ENCODE assay signal across 7 mouse cellular contexts in the genomic region with DNA sequence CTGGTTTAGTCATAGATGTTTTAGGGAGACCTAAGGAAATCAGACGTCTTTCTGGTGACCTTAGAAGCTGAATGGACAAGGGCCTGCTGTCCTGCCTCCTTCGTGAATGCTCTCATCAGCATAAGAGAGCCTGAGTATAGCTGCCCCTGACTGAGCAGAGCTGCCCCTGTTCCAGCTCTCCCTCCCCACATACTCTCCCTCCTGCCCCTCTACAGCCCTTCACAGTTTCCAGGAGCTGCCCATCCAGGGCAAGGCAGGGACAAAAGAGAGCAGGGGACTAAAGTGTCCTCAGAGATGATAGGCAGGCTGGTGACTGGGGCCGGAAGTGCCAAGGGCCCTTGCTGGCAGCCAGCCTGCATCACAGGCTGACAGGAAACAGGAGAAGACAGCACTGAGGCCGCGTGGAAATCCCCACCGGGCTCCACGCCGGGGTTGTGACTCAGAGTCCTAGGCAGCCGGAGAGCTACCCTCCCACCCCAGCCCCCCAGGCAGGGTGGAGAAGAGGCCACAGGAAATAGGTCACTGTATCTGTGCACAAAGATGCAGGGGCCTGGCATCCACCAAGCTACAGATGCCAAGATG. TPM values are rescaled to one million over a fixed set of nuclear protein-coding genes. Genes with fewer than 3 reads are reported as not detected.
DNase-seq lines count a peak whose midpoint lies in the region; ATAC-seq lines count a peak whose summit lies in the region.

No protein-coding gene starts in this region.

- no peak for ATAC-seq in embryonic facial prominence, embryonic 12.5 days (ENCODE audit: insufficient number of reproducible peaks, insufficient read depth, low FRiP score, low TSS enrichment)
- peak; percentile 62 for ATAC-seq in heart, embryonic 14.5 days (ENCODE audit: insufficient number of reproducible peaks, insufficient read depth, low FRiP score, low read depth)
- ATAC-seq in megakaryocyte progenitor cell, adult 5-6 weeks (replicated peaks; ENCODE audit: poor library complexity): peak; percentile 52

- no peak overlapping the region for H3K4me3 ChIP-seq in embryonic facial prominence, embryonic 12.5 days
- no peak overlapping the region for H3K4me3 ChIP-seq in heart, embryonic 14.5 days (ENCODE audit: control insufficient read depth in 1 of 2, insufficient read depth in 1 of 2, low read depth in 1 of 2, low read length in 2 of 2)

- H3K4me2 ChIP-seq in embryonic facial prominence, embryonic 12.5 days (replicated peaks): no peak overlapping the region
- H3K4me2 ChIP-seq in heart, embryonic 14.5 days (ENCODE audit: low read length): peak overlapping the region; percentile 23

- 14% methylated on average over 9 of the region's 9 CpGs for WGBS in embryonic facial prominence, embryonic 12.5 days
- WGBS in heart, embryonic 14.5 days: 4% methylated on average over 9 of the region's 9 CpGs

- peaks cover 57% of the 10 kb centered on the region for H3K4me1 ChIP-seq in embryonic facial prominence, embryonic 12.5 days
- H3K4me1 ChIP-seq in heart, embryonic 14.5 days (ENCODE audit: control insufficient read depth in 2 of 2, insufficient read depth in 2 of 2, low read length in 2 of 2): peaks cover 51 to 64% of the 10 kb centered on the region in 2 experiments

- no peak overlapping the region for H3K9ac ChIP-seq in embryonic facial prominence, embryonic 12.5 days
- peak overlapping the region; percentile 52 for H3K9ac ChIP-seq in heart, embryonic 14.5 days (ENCODE audit: low read length)

- H3K27me3 ChIP-seq in embryonic facial prominence, embryonic 12.5 days: no peaks in the 10 kb centered on the region
- H3K27me3 ChIP-seq in heart, embryonic 14.5 days (ENCODE audit: control insufficient read depth, insufficient read depth, low read length): no peaks in the 10 kb centered on the region
- no peaks in the 10 kb centered on the region for H3K27me3 ChIP-seq in splenic B cell, adult 2 months (ENCODE audit: control insufficient read depth, insufficient read depth, low read length, poor library complexity, severe bottlenecking)

- DNase-seq in CD4-positive, CD25-positive, alpha-beta regulatory T cell, adult 2 months (ENCODE audit: low read depth, low spot score): peak; percentile 93
- DNase-seq in adipocyte (ENCODE audit: low spot score): peak; percentile 67
- DNase-seq in kidney, postnatal 36 days: peak; percentile 83 to 85
- DNase-seq in splenic B cell, adult 2 months (ENCODE audit: low read depth, low spot score): peak; percentile 84

- no peaks in the 10 kb centered on the region for H3K9me3 ChIP-seq in embryonic facial prominence, embryonic 12.5 days
- no peaks in the 10 kb centered on the region for H3K9me3 ChIP-seq in heart, embryonic 14.5 days (ENCODE audit: control insufficient read depth, low read length)

- H3K36me3 ChIP-seq in embryonic facial prominence, embryonic 12.5 days: peaks cover 16% of the 10 kb centered on the region
- H3K36me3 ChIP-seq in heart, embryonic 14.5 days (ENCODE audit: control insufficient read depth, insufficient read depth, low read length): no peaks in the 10 kb centered on the region
- H3K36me3 ChIP-seq in splenic B cell, adult 2 months (ENCODE audit: control insufficient read depth, insufficient read depth, low read length, poor library complexity, severe bottlenecking): no peaks in the 10 kb centered on the region

- H3K27ac ChIP-seq in embryonic facial prominence, embryonic 12.5 days: peak overlapping the region; percentile 55
- peak overlapping the region; percentile 56 to 84 for H3K27ac ChIP-seq in heart, embryonic 14.5 days (replicated peaks in 1 of 2; ENCODE audit: control insufficient read depth in 1 of 2, insufficient read depth in 1 of 2, low read depth in 2 of 2, low read length in 2 of 2)

RNA-seq across cellular contexts. Expression of a gene that starts 51.6 kb away (rescaled TPM):
- polyA plus RNA-seq in embryonic facial prominence, embryonic 12.5 days (2016; fragmentation: Nextera tagmentation; extraction: Ambion mirVana): 37.4 and 38.6 TPM in 2 replicates
- polyA plus RNA-seq in heart, embryonic 14.5 days (2014; fragmentation: Nextera tagmentation; extraction: Ambion mirVana): 7.6 and 10.4 TPM in 2 replicates
- total RNA-seq in megakaryocyte progenitor cell, adult 5-6 weeks (2015): 12.6 and 14.4 TPM in 2 replicates
- 16.7 and 16.8 TPM in 2 replicates for total RNA-seq in megakaryocyte progenitor cell, adult 5-6 weeks (2017)
